Mouse (Mus musculus) small intestine, adult 2 months (tissue): ENCODE measurements around the gene Gm13420.

Source experiments
- CTCF ChIP-seq: fragments of 200-500 bp; IDR thresholded peaks from 2 replicates; pipeline ENCODE4 v1.5.1; 2012; ENCODE audit warnings: low read depth, mild to moderate bottlenecking, control low read depth, inconsistent platforms, low read length, moderate library complexity, mixed read lengths; ENCODE audit not compliant: insufficient replicate concordance, insufficient read length; ENCODE audit errors: extremely low read depth
- POLR2A ChIP-seq: fragments of 200-500 bp; IDR thresholded peaks from 2 replicates; pipeline ENCODE4 v1.6.1; 2012; ENCODE audit warnings: low read depth, mild to moderate bottlenecking, control low read depth, inconsistent platforms, low read length, moderate library complexity

DNA sequence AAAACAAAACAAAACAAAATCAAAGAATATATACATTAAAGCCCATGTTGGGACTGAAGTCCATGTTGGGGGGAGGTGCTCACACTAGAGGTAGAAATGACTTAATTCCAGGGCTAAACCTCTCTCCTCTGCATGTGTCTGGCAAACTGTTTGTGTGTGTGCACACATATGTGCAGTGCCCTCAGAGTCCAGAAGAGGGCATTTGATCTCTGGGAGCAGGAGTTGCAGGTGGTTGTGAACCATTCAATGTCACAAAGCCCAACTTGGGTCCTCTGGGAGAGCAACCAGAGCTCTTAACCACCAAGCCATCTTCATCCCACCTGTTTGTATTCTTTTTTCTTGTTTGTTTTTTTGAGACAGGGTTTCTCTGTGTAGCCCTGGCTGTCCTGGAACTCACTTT, 18.7 kb upstream of the Gm13420 start:
- TF ChIP-seq POLR2A (no peak), CTCF (peak; percentile 39; the same call in 1 of the 2 replicates)
